Mouse (Mus musculus) right cerebral cortex, postnatal 36 days (tissue): Measurements from ENCODE around the gene Col4a3.

Experiments
- DNase-seq, 2 experiments: peaks; one replicate each; pipeline ENCODE4 v3.0.0; 2022; ENCODE audit warnings: low spot score in 2 of 2, mixed read lengths in 1 of 2

Col4a3 gene

GRCm38 (mm10) chr1:82771022-82771586 is 184.4 kb downstream of the Col4a3 start, which contains the start of gene Gm47791:
TSS of gene Gm47791 (minus strand) at chr1:82771243.
- DNase-seq = no peak
